Mouse (Mus musculus): ENCODE results near the gene Gnb1. TPM values are rescaled to one million over a fixed set of nuclear protein-coding genes. Genes with fewer than 3 reads are reported as not detected.

The Gnb1 gene
- polyA plus RNA-seq, 1 experiment from 2014 or later = 85.9 TPM

DNA sequence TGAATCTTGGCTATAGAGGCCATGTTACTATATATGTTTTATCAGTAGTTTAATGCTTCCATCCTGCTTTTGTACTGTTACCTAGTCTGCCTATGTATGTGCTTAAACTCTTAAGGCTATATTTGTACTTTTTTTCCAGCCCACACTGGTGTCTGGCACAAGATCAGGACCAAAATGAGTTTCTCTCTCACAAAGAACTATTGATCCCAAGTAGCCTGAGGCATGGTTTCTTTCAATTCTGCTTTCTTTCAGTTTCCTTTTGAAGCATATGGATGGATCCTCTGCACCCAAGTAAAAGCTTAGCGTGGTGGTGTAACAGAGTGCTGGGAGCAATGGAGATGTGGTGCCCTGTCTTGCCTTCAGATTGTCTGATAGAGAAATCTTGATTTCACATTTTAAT, 19.8 kb downstream of the Gnb1 start:
- Histone ChIP-seq H3K4me1 (ENCODE audit: control insufficient read depth, low read depth, low read length) (peaks cover under 1% of the 10 kb centered on the region; the same call in 1 of the 2 replicates), H3K4me2 (ENCODE audit: low read depth, low read length) (no peak overlapping the region), H3K9ac (ENCODE audit: low read depth, low read length) (no peak overlapping the region), H3K9me3 (replicated peaks; ENCODE audit: control insufficient read depth, low read length) (no peaks in the 10 kb centered on the region), H3K4me3 (ENCODE audit: low read depth, low read length) (no peak overlapping the region), H3K27me3 (ENCODE audit: control insufficient read depth, insufficient read depth, low read depth, low read length) (no peaks in the 10 kb centered on the region), H3K27ac (ENCODE audit: low read length) (no peak overlapping the region), H3K36me3 (ENCODE audit: control insufficient read depth, insufficient read depth) (no peaks in the 10 kb centered on the region)
- ATAC-seq (ENCODE audit: low read depth) = no peak
- 74% methylated on average over 1 of the region's 1 CpGs for WGBS (ENCODE audit: insufficient replicate concordance)

DNA sequence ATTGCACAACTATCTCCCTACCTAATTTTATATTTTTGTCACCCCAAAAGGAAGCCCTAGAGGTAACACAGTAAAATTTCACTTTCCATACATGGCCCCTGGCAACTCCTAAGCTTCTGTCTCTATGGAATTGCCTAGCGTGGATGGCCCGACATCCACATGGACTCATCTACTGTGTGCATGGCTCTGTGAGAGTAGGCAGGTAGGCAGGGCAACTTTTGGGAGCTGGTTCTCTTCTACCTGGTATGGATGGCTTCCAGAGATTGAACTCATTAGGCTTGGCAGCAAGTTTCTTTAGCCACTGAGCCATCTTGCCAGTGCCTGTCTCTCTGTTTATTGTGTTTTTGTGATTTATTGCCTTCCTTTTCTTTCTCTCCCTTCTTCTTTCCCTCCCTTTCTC, 23.6 kb downstream of the Gnb1 start:
- ATAC-seq (ENCODE audit: low read depth) = no peak
- whole genome bisulfite sequencing (ENCODE audit: insufficient replicate concordance) = 84% methylated on average over 2 of the region's 2 CpGs
- Histone ChIP-seq H3K9ac (ENCODE audit: low read depth, low read length) (no peak overlapping the region), H3K36me3 (ENCODE audit: control insufficient read depth, insufficient read depth) (no peaks in the 10 kb centered on the region), H3K27me3 (ENCODE audit: control insufficient read depth, insufficient read depth, low read depth, low read length) (no peaks in the 10 kb centered on the region), H3K27ac (ENCODE audit: low read length) (no peak overlapping the region), H3K4me1 (ENCODE audit: control insufficient read depth, low read depth, low read length) (no peaks in the 10 kb centered on the region; the same call in 1 of the 2 replicates), H3K4me3 (ENCODE audit: low read depth, low read length) (no peak overlapping the region), H3K9me3 (replicated peaks; ENCODE audit: control insufficient read depth, low read length) (no peaks in the 10 kb centered on the region), H3K4me2 (ENCODE audit: low read depth, low read length) (no peak overlapping the region)

DNA sequence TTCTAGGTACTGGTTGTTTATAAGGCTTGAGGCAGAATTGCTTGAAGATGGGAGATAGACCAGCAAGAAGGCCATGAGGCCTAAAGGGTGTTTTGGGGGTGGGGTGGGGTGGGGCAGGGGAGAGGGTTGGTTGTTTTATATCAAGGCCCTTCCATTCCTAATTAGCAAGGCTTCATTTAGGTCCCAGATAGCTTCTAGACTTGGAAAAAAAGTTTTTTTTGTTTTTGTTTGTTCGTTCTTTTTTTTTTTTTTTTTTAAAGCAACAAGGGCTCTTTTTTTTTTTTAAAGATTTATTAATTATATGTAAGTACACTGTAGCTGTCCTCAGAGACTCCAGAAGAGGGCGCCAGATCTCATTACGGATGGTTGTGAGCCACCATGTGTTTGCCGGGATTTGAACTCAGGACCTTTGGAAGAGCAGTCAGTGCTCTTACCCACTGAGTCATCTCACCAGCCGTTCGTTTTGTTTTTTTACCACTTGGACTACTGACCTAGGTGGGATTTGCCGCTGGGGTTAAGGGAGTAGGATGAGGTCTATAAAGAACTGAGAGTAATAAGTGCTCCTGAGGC, 26.9 kb downstream of the Gnb1 start:
- no peak overlapping the region for H3K4me3 ChIP-seq (ENCODE audit: low read depth, low read length)
- 81% methylated on average over 7 of the region's 7 CpGs for WGBS (ENCODE audit: insufficient replicate concordance)
- H3K4me1 ChIP-seq (ENCODE audit: control insufficient read depth, low read depth, low read length) = no peaks in the 10 kb centered on the region; the same call in 1 of the 2 replicates
- no peaks in the 10 kb centered on the region for H3K9me3 ChIP-seq (replicated peaks; ENCODE audit: control insufficient read depth, low read length)
- H3K9ac ChIP-seq (ENCODE audit: low read depth, low read length) = no peak overlapping the region
- H3K27ac ChIP-seq (ENCODE audit: low read length) = no peak overlapping the region
- no peak for ATAC-seq (ENCODE audit: low read depth)
- no peak overlapping the region for H3K4me2 ChIP-seq (ENCODE audit: low read depth, low read length)
- H3K27me3 ChIP-seq (ENCODE audit: control insufficient read depth, insufficient read depth, low read depth, low read length) = no peaks in the 10 kb centered on the region
- H3K36me3 ChIP-seq (ENCODE audit: control insufficient read depth, insufficient read depth) = no peaks in the 10 kb centered on the region

- H3K9me3 ChIP-seq (replicated peaks; ENCODE audit: control insufficient read depth, low read length) = no peaks in the 10 kb centered on the region
- H3K27ac ChIP-seq (ENCODE audit: low read length) = no peak overlapping the region
- 80% methylated on average over 7 of the region's 7 CpGs for WGBS (ENCODE audit: insufficient replicate concordance)
- H3K4me2 ChIP-seq (ENCODE audit: low read depth, low read length) = no peak overlapping the region
- no peak for ATAC-seq (ENCODE audit: low read depth)
- H3K9ac ChIP-seq (ENCODE audit: low read depth, low read length) = no peak overlapping the region
- H3K4me3 ChIP-seq (ENCODE audit: low read depth, low read length) = no peak overlapping the region
- H3K4me1 ChIP-seq (ENCODE audit: control insufficient read depth, low read depth, low read length) = no peaks in the 10 kb centered on the region
- H3K27me3 ChIP-seq (ENCODE audit: control insufficient read depth, insufficient read depth, low read depth, low read length) = no peaks in the 10 kb centered on the region
- H3K36me3 ChIP-seq (ENCODE audit: control insufficient read depth, insufficient read depth) = no peaks in the 10 kb centered on the region
These were observed 31.2 kb downstream of the Gnb1 start for GRCm38 (mm10) chr4:155522327-155522726.

DNA sequence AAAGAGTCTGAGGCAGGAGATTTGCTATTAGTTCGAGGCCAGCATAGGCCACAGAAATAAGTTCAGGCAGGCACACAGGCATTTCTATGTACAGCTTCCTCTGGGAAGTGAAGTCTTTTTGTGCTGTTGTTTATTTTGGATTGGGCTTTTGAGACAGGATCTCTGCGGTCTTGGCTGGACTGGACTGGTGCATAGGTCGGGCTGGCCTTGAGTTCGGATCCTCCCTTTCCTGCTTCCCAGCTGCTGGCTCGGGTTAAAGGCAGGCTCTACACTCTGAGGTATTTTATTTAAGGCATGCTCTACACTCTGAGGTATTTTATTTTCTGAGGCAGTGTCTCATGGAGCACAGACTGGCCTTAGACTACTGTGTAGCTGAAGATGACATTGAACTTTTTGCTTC, 34.6 kb downstream of the Gnb1 start:
- no peak for ATAC-seq (ENCODE audit: low read depth)
- 77% methylated on average over 5 of the region's 5 CpGs for WGBS (ENCODE audit: insufficient replicate concordance)
- H3K27me3 ChIP-seq (ENCODE audit: control insufficient read depth, insufficient read depth, low read depth, low read length) = no peaks in the 10 kb centered on the region
- H3K9me3 ChIP-seq (replicated peaks; ENCODE audit: control insufficient read depth, low read length) = no peaks in the 10 kb centered on the region
- H3K27ac ChIP-seq (ENCODE audit: low read length) = no peak overlapping the region
- H3K4me2 ChIP-seq (ENCODE audit: low read depth, low read length) = no peak overlapping the region
- H3K4me1 ChIP-seq (ENCODE audit: control insufficient read depth, low read depth, low read length) = no peaks in the 10 kb centered on the region
- no peak overlapping the region for H3K4me3 ChIP-seq (ENCODE audit: low read depth, low read length)
- H3K9ac ChIP-seq (ENCODE audit: low read depth, low read length) = no peak overlapping the region
- peaks cover 5% of the 10 kb centered on the region for H3K36me3 ChIP-seq (ENCODE audit: control insufficient read depth, insufficient read depth)

DNA sequence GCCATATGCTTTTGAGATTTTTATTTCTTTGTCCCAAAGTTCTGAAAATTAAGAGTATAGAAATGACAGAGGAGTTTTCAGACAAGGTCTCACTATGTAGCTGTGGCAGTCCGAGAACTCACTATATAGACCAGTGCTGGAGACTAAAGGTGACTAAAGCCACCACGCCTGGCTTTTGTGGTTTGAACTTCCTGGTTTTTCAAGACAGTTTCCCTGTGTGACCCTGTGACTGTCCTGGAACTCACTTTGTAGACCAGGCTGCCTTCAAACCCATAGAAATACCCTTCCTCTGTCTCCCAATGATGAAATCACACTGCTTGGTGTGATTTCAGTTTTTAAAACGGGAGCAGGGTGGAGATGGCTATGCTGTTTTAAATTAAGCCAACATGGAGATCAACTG, 38.1 kb downstream of the Gnb1 start:
- no peaks in the 10 kb centered on the region for H3K9me3 ChIP-seq (replicated peaks; ENCODE audit: control insufficient read depth, low read length)
- 53% methylated on average over 3 of the region's 3 CpGs for WGBS (ENCODE audit: insufficient replicate concordance)
- no peak for ATAC-seq (ENCODE audit: low read depth)
- no peak overlapping the region for H3K27ac ChIP-seq (ENCODE audit: low read length)
- no peaks in the 10 kb centered on the region for H3K27me3 ChIP-seq (ENCODE audit: control insufficient read depth, insufficient read depth, low read depth, low read length)
- H3K4me3 ChIP-seq (ENCODE audit: low read depth, low read length) = no peak overlapping the region
- peaks cover 5% of the 10 kb centered on the region for H3K36me3 ChIP-seq (ENCODE audit: control insufficient read depth, insufficient read depth)
- H3K4me1 ChIP-seq (ENCODE audit: control insufficient read depth, low read depth, low read length) = no peaks in the 10 kb centered on the region
- H3K4me2 ChIP-seq (ENCODE audit: low read depth, low read length) = no peak overlapping the region
- H3K9ac ChIP-seq (ENCODE audit: low read depth, low read length) = no peak overlapping the region

GRCm38 (mm10) chr4:155549993-155550392, 58.8 kb downstream of the Gnb1 start:
- Histone ChIP-seq H3K27me3 (ENCODE audit: control insufficient read depth, insufficient read depth, low read depth, low read length) (no peaks in the 10 kb centered on the region), H3K4me3 (ENCODE audit: low read depth, low read length) (no peak overlapping the region), H3K36me3 (ENCODE audit: control insufficient read depth, insufficient read depth) (peaks cover 17% of the 10 kb centered on the region), H3K27ac (ENCODE audit: low read length) (no peak overlapping the region), H3K4me2 (ENCODE audit: low read depth, low read length) (no peak overlapping the region), H3K9me3 (replicated peaks; ENCODE audit: control insufficient read depth, low read length) (no peaks in the 10 kb centered on the region), H3K9ac (ENCODE audit: low read depth, low read length) (no peak overlapping the region), H3K4me1 (ENCODE audit: control insufficient read depth, low read depth, low read length) (no peaks in the 10 kb centered on the region)
- WGBS (ENCODE audit: insufficient replicate concordance) = 81% methylated on average over 7 of the region's 7 CpGs
- no peak for ATAC-seq (ENCODE audit: low read depth)

DNA sequence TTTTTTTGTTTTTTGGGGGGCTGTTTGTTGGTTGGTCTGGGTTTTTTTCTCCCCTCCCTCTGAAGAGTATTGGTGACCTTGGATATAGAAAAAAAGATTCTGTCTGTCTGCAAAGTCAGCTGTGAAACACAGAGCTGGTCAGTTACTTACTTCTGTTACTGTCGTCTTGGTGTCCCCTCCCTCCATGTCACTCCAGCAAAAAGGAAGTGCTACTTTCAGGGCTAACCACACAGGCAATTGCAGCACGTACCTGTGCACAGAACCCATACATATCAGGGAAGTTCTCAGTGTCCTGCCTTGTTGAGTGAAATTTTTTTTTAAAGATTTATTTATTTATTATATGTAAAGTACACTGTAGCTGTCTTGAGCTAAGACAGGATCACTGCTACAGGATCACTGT, 59.3 kb downstream of the Gnb1 start:
- no peaks in the 10 kb centered on the region for H3K27me3 ChIP-seq (ENCODE audit: control insufficient read depth, insufficient read depth, low read depth, low read length)
- H3K9me3 ChIP-seq (replicated peaks; ENCODE audit: control insufficient read depth, low read length) = no peaks in the 10 kb centered on the region
- ATAC-seq (ENCODE audit: low read depth) = no peak
- H3K27ac ChIP-seq (ENCODE audit: low read length) = no peak overlapping the region
- H3K4me2 ChIP-seq (ENCODE audit: low read depth, low read length) = no peak overlapping the region
- H3K4me3 ChIP-seq (ENCODE audit: low read depth, low read length) = no peak overlapping the region
- peaks cover 22% of the 10 kb centered on the region for H3K36me3 ChIP-seq (ENCODE audit: control insufficient read depth, insufficient read depth)
- 37% methylated on average over 2 of the region's 2 CpGs for WGBS (ENCODE audit: insufficient replicate concordance)
- H3K4me1 ChIP-seq (ENCODE audit: control insufficient read depth, low read depth, low read length) = no peaks in the 10 kb centered on the region
- no peak overlapping the region for H3K9ac ChIP-seq (ENCODE audit: low read depth, low read length)

GRCm38 (mm10) chr4:155551073-155551472, 59.9 kb downstream of the Gnb1 start:
- peaks cover 27% of the 10 kb centered on the region for H3K36me3 ChIP-seq (ENCODE audit: control insufficient read depth, insufficient read depth)
- no peak overlapping the region for H3K4me2 ChIP-seq (ENCODE audit: low read depth, low read length)
- H3K4me1 ChIP-seq (ENCODE audit: control insufficient read depth, low read depth, low read length) = no peaks in the 10 kb centered on the region
- H3K27me3 ChIP-seq (ENCODE audit: control insufficient read depth, insufficient read depth, low read depth, low read length) = no peaks in the 10 kb centered on the region
- 79% methylated on average over 4 of the region's 4 CpGs for WGBS (ENCODE audit: insufficient replicate concordance)
- H3K4me3 ChIP-seq (ENCODE audit: low read depth, low read length) = no peak overlapping the region
- ATAC-seq (ENCODE audit: low read depth) = no peak
- no peaks in the 10 kb centered on the region for H3K9me3 ChIP-seq (replicated peaks; ENCODE audit: control insufficient read depth, low read length)
- H3K27ac ChIP-seq (ENCODE audit: low read length) = no peak overlapping the region
- no peak overlapping the region for H3K9ac ChIP-seq (ENCODE audit: low read depth, low read length)

Data from liver, embryonic 16.5 days (tissue).